Mouse (Mus musculus) kidney, postnatal 0 days (tissue): ENCODE results near the gene Gm5592. TPM values are rescaled to one million over a fixed set of nuclear protein-coding genes. Genes with fewer than 3 reads are reported as not detected.
"Not testable (repeated sequence)": the region's sequence is repeated elsewhere in the genome, so short reads cannot be mapped to it uniquely, and the experiment has no call there.

Experiments used
- ATAC-seq: fragments of 200-750 bp; cut with Nextera tagmentation; replicated peaks from 2 replicates; pipeline ENCODE4 v1.8.0; 2017; ENCODE audit warnings: low read depth, moderate number of reproducible peaks, moderate TSS enrichment, moderate library complexity; ENCODE audit not compliant: low FRiP score
- DNase-seq: peaks from one replicate; pipeline ENCODE4 v3.0.0-alpha.2; 2016; ENCODE audit warnings: low spot score
- H3K27ac ChIP-seq: fragments of 300-500 bp; sonication (generic); 2 replicates; pipeline ENCODE4 v1.5.1; 2014; ENCODE audit warnings: mild to moderate bottlenecking
- H3K27me3 ChIP-seq: fragments of 300-500 bp; sonication (generic); 2 replicates; pipeline ENCODE4 v1.6.1; 2014; ENCODE audit warnings: low read length, mixed read lengths; ENCODE audit not compliant: insufficient read depth
- H3K36me3 ChIP-seq: fragments of 300-500 bp; sonication (generic); 2 replicates; pipeline ENCODE4 v1.6.1; 2014; ENCODE audit warnings: low read length, mixed read lengths; ENCODE audit not compliant: insufficient read depth
- H3K4me1 ChIP-seq: fragments of 300-500 bp; sonication (generic); replicated peaks from 2 replicates; pipeline ENCODE4 v1.6.1; 2014; ENCODE audit warnings: antibody characterized with exemption, low read length, mixed read lengths; ENCODE audit not compliant: insufficient read depth
- H3K4me2 ChIP-seq: fragments of 300-500 bp; sonication (generic); 2 replicates; pipeline ENCODE4 v1.6.1; 2014; ENCODE audit warnings: mild to moderate bottlenecking, low read length, moderate library complexity, mixed read lengths
- H3K4me3 ChIP-seq: fragments of 300-500 bp; sonication (generic); replicated peaks from 2 replicates; pipeline ENCODE4 v1.5.1; 2014; ENCODE audit warnings: low read depth, low read length
- H3K9ac ChIP-seq: fragments of 300-500 bp; sonication (generic); 2 replicates; pipeline ENCODE4 v1.6.1; 2014; ENCODE audit warnings: low read depth, low read length
- H3K9me3 ChIP-seq: fragments of 300-500 bp; sonication (generic); replicated peaks from 2 replicates; pipeline ENCODE4 v1.6.1; 2016; ENCODE audit warnings: low read length, inconsistent platforms, mixed read lengths
- CTCF ChIP-seq: IDR thresholded peaks from 2 replicates; pipeline ENCODE4 v1.5.1; 2016; ENCODE audit warnings: antibody characterized with exemption, low read depth, mild to moderate bottlenecking, moderate library complexity
- WGBS: fragments of 180-500 bp; shearing (Covaris S2); extraction: QIAGEN DNeasy Blood & Tissue Kit; methylation state at CpG from one replicate; pipeline ENCODE4 v1.1.7; 2014; 5-methylcytosine and 5-hydroxymethylcytosine counted together
- polyA plus RNA-seq: library from polyadenylated mRNA; unstranded; fragments of >200 nt; fragmentation: Nextera tagmentation; extraction: Ambion mirVana; gene quantifications from 2 replicates; pipeline ENCODE4 v1.2.1, GENCODE M21; 2015

The Gm5592 gene
- not detected in 2 replicates for polyA plus RNA-seq

GRCm38 (mm10) chr7:41153541-41153940 lies at the start of gene Gm5592:
Gene Gm5592, plus strand, starts transcription at chr7:41153841.
- H3K36me3 ChIP-seq, H3K27ac ChIP-seq, H3K27me3 ChIP-seq, DNase-seq, H3K9me3 ChIP-seq, H3K4me1 ChIP-seq, H3K4me2 ChIP-seq, H3K9ac ChIP-seq, H3K4me3 ChIP-seq, ATAC-seq: not testable (repeated sequence)
- 88% methylated on average over 4 of the region's 4 CpGs for WGBS

- not testable (repeated sequence) for H3K4me2 ChIP-seq, H3K27ac ChIP-seq, H3K4me3 ChIP-seq, H3K9me3 ChIP-seq, H3K4me1 ChIP-seq, H3K27me3 ChIP-seq, H3K9ac ChIP-seq, ATAC-seq, H3K36me3 ChIP-seq, DNase-seq
- 87% methylated on average over 2 of the region's 2 CpGs for WGBS
Measured at GRCm38 (mm10) chr7:41155806-41156205, 2.2 kb downstream of the Gm5592 start.

GRCm38 (mm10) chr7:41157879-41158278 lies 4.2 kb downstream of the Gm5592 start:
- H3K27me3 ChIP-seq, ATAC-seq, H3K27ac ChIP-seq, H3K4me2 ChIP-seq, H3K4me1 ChIP-seq, DNase-seq, H3K9ac ChIP-seq, H3K36me3 ChIP-seq, H3K9me3 ChIP-seq, H3K4me3 ChIP-seq: not testable (repeated sequence)
- WGBS: no CpG with 5 or more reads among the region's 1 CpGs

DNA sequence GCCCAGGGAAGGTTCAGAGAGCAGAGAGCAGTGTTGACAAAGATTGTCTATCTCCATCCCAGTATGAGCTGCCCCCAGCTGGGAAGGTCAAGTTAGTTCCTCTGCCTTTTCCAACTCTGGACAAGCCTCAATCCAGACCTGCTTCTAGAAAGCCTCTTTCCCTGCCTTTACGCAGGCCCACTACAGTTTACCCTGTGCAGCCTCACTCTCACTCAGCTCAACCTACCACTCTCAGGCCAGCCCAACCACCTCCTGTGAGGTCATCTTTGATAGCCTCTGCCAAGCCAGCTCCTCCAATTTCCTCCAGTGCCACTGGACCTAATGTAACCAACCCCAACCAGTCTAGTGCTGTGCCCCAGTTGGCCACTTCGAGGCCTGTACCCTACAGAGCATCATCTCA lies 4.9 kb downstream of the Gm5592 start:
- not testable (repeated sequence) for H3K36me3 ChIP-seq, ATAC-seq, H3K9ac ChIP-seq, H3K4me3 ChIP-seq, H3K4me2 ChIP-seq, H3K27ac ChIP-seq, H3K4me1 ChIP-seq, H3K9me3 ChIP-seq, H3K27me3 ChIP-seq, DNase-seq
- WGBS: 68% methylated on average over 2 of the region's 2 CpGs

DNA sequence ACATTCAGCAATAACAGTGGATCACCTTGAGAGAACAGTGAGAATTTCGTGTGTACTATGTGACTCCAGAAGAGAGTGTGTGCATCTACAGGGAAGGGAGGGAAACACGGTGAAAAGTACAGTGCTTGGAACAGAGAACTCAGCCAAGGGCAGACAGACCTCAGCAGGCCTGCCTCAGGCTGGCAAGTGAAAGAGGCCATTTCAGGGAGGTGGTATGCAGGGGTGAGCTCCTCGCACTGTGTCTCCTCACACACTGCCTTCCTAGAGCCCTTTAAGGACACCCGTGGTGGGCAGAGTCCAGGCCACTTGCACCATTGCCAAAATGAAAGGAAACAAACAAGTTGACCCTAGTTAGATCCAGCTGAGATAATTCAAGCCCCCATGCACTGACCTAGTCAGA lies 40.0 kb downstream of the Gm5592 start:
- no peak for ATAC-seq
- no peak overlapping the region for H3K4me3 ChIP-seq
- H3K9me3 ChIP-seq: no peaks in the 10 kb centered on the region
- no peaks in the 10 kb centered on the region for H3K36me3 ChIP-seq
- H3K27me3 ChIP-seq: no peaks in the 10 kb centered on the region
- no peaks in the 10 kb centered on the region for H3K4me1 ChIP-seq
- no peak for DNase-seq
- no peak overlapping the region for H3K27ac ChIP-seq
- WGBS: 76% methylated on average over 4 of the region's 4 CpGs
- H3K4me2 ChIP-seq: no peak overlapping the region
- no peak for TF ChIP-seq CTCF
- no peak overlapping the region for H3K9ac ChIP-seq

Other genes starting within 250 kb of the Gm5592 start
- gene 4930433I11Rik, start 166.3 kb upstream of the Gm5592 start, polyA plus RNA-seq: not detected in 2 replicates
- gene Gm4884, start 121.1 kb upstream of the Gm5592 start, polyA plus RNA-seq: not detected in 2 replicates
- 14.8 and 16.5 TPM in 2 replicates for gene AI987944, start 239.5 kb downstream of the Gm5592 start, polyA plus RNA-seq